18 mouse cellular contexts compared by ENCODE assay signal in genomic region chr7:144612829-144613228, GRCm38 (mm10). TPM values are rescaled to one million over a fixed set of nuclear protein-coding genes. Genes with fewer than 3 reads are reported as not detected.
DNase-seq lines count a peak whose midpoint lies in the region; ATAC-seq and TF ChIP-seq lines count a peak whose summit lies in the region.
"Had no signal": no experiment of that assay in that cellular context is flagged by ENCODE, and none has a peak within 500 bp of the region (broad histone marks: within the 10 kb centered on the region; RNA-seq: fewer than 3 reads in every experiment).

No protein-coding gene starts in this region.

- H3K4me3 ChIP-seq in hindbrain, postnatal 0 days (ENCODE audit: low read length), result no peak overlapping the region
- H3K4me3 ChIP-seq in hindbrain, embryonic 11.5 days (ENCODE audit: low read depth, low read length), result no peak overlapping the region
- no peak overlapping the region for H3K4me3 ChIP-seq in embryonic facial prominence, embryonic 10.5 days
- no peak overlapping the region for H3K4me3 ChIP-seq in heart, embryonic 10.5 days
- H3K4me3 ChIP-seq: gastrocnemius, adult 2 months; intestine, embryonic 15.5 days; layer of hippocampus, adult 2 months; left cerebral cortex, adult 2 months had no signal

- no peak overlapping the region for H3K4me2 ChIP-seq in hindbrain, postnatal 0 days (ENCODE audit: low read depth, low read length)
- H3K4me2 ChIP-seq in hindbrain, embryonic 11.5 days (replicated peaks; ENCODE audit: low read depth, low read length), result no peak overlapping the region
- H3K4me2 ChIP-seq: intestine, embryonic 15.5 days had no signal

- WGBS in hindbrain, postnatal 0 days, result 60% methylated on average over 4 of the region's 4 CpGs
- 87% methylated on average over 4 of the region's 4 CpGs for WGBS in hindbrain, embryonic 11.5 days
- WGBS in embryonic facial prominence, embryonic 10.5 days, result 86% methylated on average over 4 of the region's 4 CpGs
- 84% methylated on average over 4 of the region's 4 CpGs for WGBS in heart, embryonic 10.5 days

- H3K27ac ChIP-seq in hindbrain, postnatal 0 days, result no peak overlapping the region
- no peak overlapping the region for H3K27ac ChIP-seq in hindbrain, embryonic 11.5 days (ENCODE audit: low read depth, low read length)
- peak overlapping the region; percentile 35; the same call in 1 of the 2 replicates for H3K27ac ChIP-seq in embryonic facial prominence, embryonic 10.5 days (replicated peaks)
- no peak overlapping the region for H3K27ac ChIP-seq in heart, embryonic 10.5 days
- H3K27ac ChIP-seq: gastrocnemius, adult 2 months; intestine, embryonic 15.5 days; layer of hippocampus, adult 2 months; left cerebral cortex, adult 2 months had no signal

- TF ChIP-seq CTCF in hindbrain, postnatal 0 days (IDR thresholded peaks at IDR 0.05; ENCODE audit: low read depth), result no peak

- no peaks in the 10 kb centered on the region for H3K9me3 ChIP-seq in hindbrain, postnatal 0 days (ENCODE audit: low read length)
- no peaks in the 10 kb centered on the region for H3K9me3 ChIP-seq in hindbrain, embryonic 11.5 days (ENCODE audit: control insufficient read depth, low read length)
- H3K9me3 ChIP-seq in embryonic facial prominence, embryonic 10.5 days, result no peaks in the 10 kb centered on the region
- no peaks in the 10 kb centered on the region for H3K9me3 ChIP-seq in heart, embryonic 10.5 days
- H3K9me3 ChIP-seq: intestine, embryonic 15.5 days had no signal

- H3K4me1 ChIP-seq in hindbrain, postnatal 0 days (ENCODE audit: insufficient read depth, low read length), result no peaks in the 10 kb centered on the region; the same call in 1 of the 2 replicates
- H3K4me1 ChIP-seq in hindbrain, embryonic 11.5 days (replicated peaks; ENCODE audit: control insufficient read depth, insufficient read depth, low read length), result no peaks in the 10 kb centered on the region
- H3K4me1 ChIP-seq in embryonic facial prominence, embryonic 10.5 days, result peaks cover 18% of the 10 kb centered on the region; the same call in 1 of the 2 replicates
- H3K4me1 ChIP-seq in heart, embryonic 10.5 days, result peaks cover 12% of the 10 kb centered on the region
- H3K4me1 ChIP-seq: intestine, embryonic 15.5 days had no signal

- no peak overlapping the region for H3K9ac ChIP-seq in hindbrain, postnatal 0 days (replicated peaks; ENCODE audit: low read length)
- H3K9ac ChIP-seq in hindbrain, embryonic 11.5 days (ENCODE audit: low read depth, low read length), result no peak overlapping the region
- H3K9ac ChIP-seq: intestine, embryonic 15.5 days; liver, postnatal 0 days had no signal

- ATAC-seq in hindbrain, postnatal 0 days, result peak; percentile 58
- ATAC-seq in hindbrain, embryonic 11.5 days (ENCODE audit: low FRiP score), result no peak
- ATAC-seq: forebrain, embryonic 14.5 days; intestine, embryonic 15.5 days; liver, postnatal 0 days had no signal

- H3K36me3 ChIP-seq in hindbrain, postnatal 0 days (ENCODE audit: insufficient read depth, low read length), result no peaks in the 10 kb centered on the region
- H3K36me3 ChIP-seq in hindbrain, embryonic 11.5 days (ENCODE audit: control insufficient read depth, insufficient read depth, low read length), result no peaks in the 10 kb centered on the region
- H3K36me3 ChIP-seq in embryonic facial prominence, embryonic 10.5 days (replicated peaks), result peaks cover 2% of the 10 kb centered on the region; the same call in 1 of the 2 replicates
- no peaks in the 10 kb centered on the region for H3K36me3 ChIP-seq in heart, embryonic 10.5 days
- H3K36me3 ChIP-seq: intestine, embryonic 15.5 days had no signal

- DNase-seq in hindbrain, postnatal 0 days (ENCODE audit: low spot score), result peak; percentile 35
- no peak for DNase-seq in hindbrain, embryonic 11.5 days (ENCODE audit: low spot score)
- DNase-seq in urinary bladder, adult 18-20 months (ENCODE audit: low spot score in 2 of 2), result peak; percentile 35 to 37
- no peak for DNase-seq in urinary bladder, postnatal 4 days (ENCODE audit: low spot score in 2 of 2)
- no peak for DNase-seq in embryonic facial prominence, embryonic 10.5 days (ENCODE audit: low spot score)
- no peak for DNase-seq in heart, embryonic 10.5 days (ENCODE audit: low spot score)
- DNase-seq in spleen, postnatal 4 days (ENCODE audit: low spot score in 2 of 2), result no peak
- DNase-seq: gastrocnemius, adult 2 months; heart, adult 18-20 months; heart, postnatal 10 days; liver, postnatal 0 days; retina, postnatal 1 day; spleen, adult 18-20 months; thymus, postnatal 36 days had no signal

- no peaks in the 10 kb centered on the region for H3K27me3 ChIP-seq in hindbrain, postnatal 0 days (ENCODE audit: insufficient read depth, low read length)
- no peaks in the 10 kb centered on the region for H3K27me3 ChIP-seq in hindbrain, embryonic 11.5 days (ENCODE audit: control insufficient read depth, insufficient read depth, low read length)
- H3K27me3 ChIP-seq in embryonic facial prominence, embryonic 10.5 days (replicated peaks; ENCODE audit: low read depth, poor library complexity, severe bottlenecking), result peaks cover 3% of the 10 kb centered on the region
- peaks cover 8% of the 10 kb centered on the region for H3K27me3 ChIP-seq in heart, embryonic 10.5 days (ENCODE audit: insufficient read depth, poor library complexity, severe bottlenecking)
- H3K27me3 ChIP-seq: intestine, embryonic 15.5 days had no signal

RNA-seq across cellular contexts. Expression of gene Fadd, which starts 30.6 kb away (rescaled TPM):
- 3.4 and 4.3 TPM in 2 replicates for total RNA-seq in hindbrain, postnatal 0 days (2014; rRNA removed)
- polyA plus RNA-seq in hindbrain, postnatal 0 days (2015; fragmentation: Nextera tagmentation; extraction: Ambion mirVana), result 3.1 and 3.7 TPM in 2 replicates
- polyA plus RNA-seq in hindbrain, embryonic 11.5 days (2014; fragmentation: Nextera tagmentation; extraction: Ambion mirVana), result 8.3 and 8.6 TPM in 2 replicates
- 10.7 and 12.0 TPM in 2 replicates for polyA plus RNA-seq in embryonic facial prominence, embryonic 10.5 days (2016; fragmentation: Nextera tagmentation; extraction: Ambion mirVana)
- polyA plus RNA-seq in heart, embryonic 10.5 days (2016; fragmentation: Nextera tagmentation; extraction: Ambion mirVana), result 11.8 and 12.7 TPM in 2 replicates

RNA-seq across cellular contexts. Expression of gene Ppfia1, which starts 59.3 kb away (rescaled TPM):
- total RNA-seq in hindbrain, postnatal 0 days (2014; rRNA removed), result 27.4 and 36.2 TPM in 2 replicates
- 15.6 and 17.2 TPM in 2 replicates for polyA plus RNA-seq in hindbrain, postnatal 0 days (2015; fragmentation: Nextera tagmentation; extraction: Ambion mirVana)
- 38.1 and 38.5 TPM in 2 replicates for polyA plus RNA-seq in hindbrain, embryonic 11.5 days (2014; fragmentation: Nextera tagmentation; extraction: Ambion mirVana)
- polyA plus RNA-seq in embryonic facial prominence, embryonic 10.5 days (2016; fragmentation: Nextera tagmentation; extraction: Ambion mirVana), result 44.3 and 44.6 TPM in 2 replicates
- 29.9 and 36.0 TPM in 2 replicates for polyA plus RNA-seq in heart, embryonic 10.5 days (2016; fragmentation: Nextera tagmentation; extraction: Ambion mirVana)

Comparison
In these comparisons a context has a peak if more than half of its experiments do, and no peak if none do; other contexts are left out.
1. DNase-seq: peak in hindbrain, postnatal 0 days (single experiment) and urinary bladder, adult 18-20 months (2 of 2); none in hindbrain, embryonic 11.5 days (single experiment), urinary bladder, postnatal 4 days (0 of 2), embryonic facial prominence, embryonic 10.5 days (single experiment), heart, embryonic 10.5 days (single experiment) and spleen, postnatal 4 days (0 of 2).